Mouse (Mus musculus): ENCODE data around the gene Tial1. TPM values are rescaled to one million over a fixed set of nuclear protein-coding genes. Genes with fewer than 3 reads are reported as not detected.

Gene Tial1
- total and polyA plus RNA-seq, 3 experiments: 18.4 to 43.4 (median 42.8) TPM

DNA sequence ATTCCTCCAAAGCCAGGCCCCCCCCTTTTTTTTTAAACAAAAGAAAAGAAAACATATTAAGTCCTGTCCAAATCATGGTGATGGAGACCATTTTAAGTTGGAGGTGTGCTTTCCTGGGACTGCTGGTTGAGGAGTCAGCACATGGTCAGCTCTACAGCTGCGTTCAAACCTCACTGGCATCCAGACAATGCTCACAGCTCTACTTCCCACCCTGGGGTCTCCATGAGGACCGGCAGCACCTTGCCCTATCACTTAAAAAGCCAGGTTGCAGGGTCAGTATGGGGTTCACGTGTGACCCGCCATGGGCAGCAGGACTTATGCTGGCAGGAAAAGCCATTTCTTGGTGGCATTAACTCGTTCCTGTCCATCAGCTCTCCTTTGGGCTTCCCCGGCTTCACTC is 57.9 kb downstream of the Tial1 start:
- no peaks in the 10 kb centered on the region for H3K36me3 ChIP-seq (ENCODE audit: control insufficient read depth, insufficient read depth, low read length)
- no peak for DNase-seq
- H3K4me3 ChIP-seq: no peak overlapping the region
- intact Hi-C loops (cut with DNase I): no loop called here
- no peak overlapping the region for H3K27ac ChIP-seq
- 70% methylated on average over 6 of the region's 6 CpGs for WGBS
- no peaks in the 10 kb centered on the region for H3K79me2 ChIP-seq (replicated peaks; ENCODE audit: control insufficient read depth, insufficient read depth, low read length)
- no peak overlapping the region for H3K9ac ChIP-seq (ENCODE audit: low read depth, low read length)
- no peaks in the 10 kb centered on the region for H3K4me1 ChIP-seq (ENCODE audit: control insufficient read depth, insufficient read depth, low read length)
- no peaks in the 10 kb centered on the region for H3K27me3 ChIP-seq (ENCODE audit: control insufficient read depth, insufficient read depth, low read length)
- TF ChIP-seq POLR2A (IDR thresholded peaks at IDR 0.05; ENCODE audit: insufficient read depth, low read depth, low read length): no peak
- no peak for TF ChIP-seq CTCF (IDR thresholded peaks at IDR 0.05)
- no peak for TF ChIP-seq EP300 (IDR thresholded peaks at IDR 0.05; ENCODE audit: insufficient read depth, low read depth, low read length)

DNA sequence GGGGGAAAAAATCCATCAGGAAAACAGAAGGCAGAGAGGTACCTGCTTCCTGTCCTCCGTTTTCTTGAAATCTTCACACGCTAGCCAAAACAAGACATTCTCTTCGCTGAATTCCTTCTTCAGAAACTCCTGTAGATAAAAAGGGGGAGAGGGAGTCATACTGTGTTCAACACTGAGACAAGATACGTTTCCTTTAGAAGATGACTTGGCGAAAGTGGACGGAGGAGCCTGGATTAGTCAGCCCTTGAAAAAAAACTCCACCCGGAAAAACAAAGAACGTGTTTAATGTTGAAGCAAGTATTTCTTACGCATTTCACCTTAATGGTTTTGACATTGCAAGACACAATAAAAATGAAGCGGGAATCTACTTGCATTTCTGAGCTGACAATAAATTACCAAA is 58.4 kb downstream of the Tial1 start:
- WGBS: 57% methylated on average over 10 of the region's 10 CpGs
- Histone ChIP-seq H3K4me3 (no peak overlapping the region), H3K79me2 (replicated peaks; ENCODE audit: control insufficient read depth, insufficient read depth, low read length) (no peaks in the 10 kb centered on the region), H3K27ac (no peak overlapping the region), H3K4me1 (ENCODE audit: control insufficient read depth, insufficient read depth, low read length) (no peaks in the 10 kb centered on the region), H3K9ac (ENCODE audit: low read depth, low read length) (no peak overlapping the region), H3K27me3 (ENCODE audit: control insufficient read depth, insufficient read depth, low read length) (no peaks in the 10 kb centered on the region), H3K36me3 (ENCODE audit: control insufficient read depth, insufficient read depth, low read length) (no peaks in the 10 kb centered on the region)
- TF ChIP-seq CTCF (IDR thresholded peaks at IDR 0.05): no peak
- no peak for TF ChIP-seq EP300 (IDR thresholded peaks at IDR 0.05; ENCODE audit: insufficient read depth, low read depth, low read length)
- TF ChIP-seq POLR2A (IDR thresholded peaks at IDR 0.05; ENCODE audit: insufficient read depth, low read depth, low read length): no peak
- DNase-seq: no peak
- intact Hi-C loops (cut with DNase I): no loop called here

DNA sequence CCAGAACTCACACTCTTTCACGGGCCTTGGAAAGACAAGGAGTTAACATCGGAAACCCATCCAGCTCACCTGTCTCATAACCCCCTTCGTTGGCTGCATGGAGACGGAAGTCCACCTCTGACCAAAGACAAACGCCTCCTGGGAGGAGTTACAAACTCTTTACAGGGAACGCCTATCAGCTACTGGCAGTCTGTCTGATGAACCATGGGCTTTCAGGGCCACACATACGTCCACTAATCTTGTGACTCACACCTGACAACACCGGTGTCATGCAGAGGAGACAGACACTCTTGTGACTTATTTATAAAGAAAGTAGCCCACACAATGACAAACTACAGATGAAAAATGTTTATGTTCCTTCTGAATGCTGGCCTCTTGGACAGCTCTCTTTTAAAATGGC is 58.9 kb downstream of the Tial1 start:
- Histone ChIP-seq H3K27me3 (ENCODE audit: control insufficient read depth, insufficient read depth, low read length) (no peaks in the 10 kb centered on the region), H3K4me3 (no peak overlapping the region), H3K79me2 (replicated peaks; ENCODE audit: control insufficient read depth, insufficient read depth, low read length) (no peaks in the 10 kb centered on the region), H3K4me1 (ENCODE audit: control insufficient read depth, insufficient read depth, low read length) (no peaks in the 10 kb centered on the region), H3K27ac (no peak overlapping the region), H3K36me3 (ENCODE audit: control insufficient read depth, insufficient read depth, low read length) (no peaks in the 10 kb centered on the region), H3K9ac (ENCODE audit: low read depth, low read length) (no peak overlapping the region)
- intact Hi-C loops (cut with DNase I): no loop called here
- no peak for DNase-seq
- TF ChIP-seq POLR2A (IDR thresholded peaks at IDR 0.05; ENCODE audit: insufficient read depth, low read depth, low read length): no peak
- TF ChIP-seq EP300 (IDR thresholded peaks at IDR 0.05; ENCODE audit: insufficient read depth, low read depth, low read length): no peak
- TF ChIP-seq CTCF (IDR thresholded peaks at IDR 0.05): no peak
- 85% methylated on average over 8 of the region's 8 CpGs for WGBS

DNA sequence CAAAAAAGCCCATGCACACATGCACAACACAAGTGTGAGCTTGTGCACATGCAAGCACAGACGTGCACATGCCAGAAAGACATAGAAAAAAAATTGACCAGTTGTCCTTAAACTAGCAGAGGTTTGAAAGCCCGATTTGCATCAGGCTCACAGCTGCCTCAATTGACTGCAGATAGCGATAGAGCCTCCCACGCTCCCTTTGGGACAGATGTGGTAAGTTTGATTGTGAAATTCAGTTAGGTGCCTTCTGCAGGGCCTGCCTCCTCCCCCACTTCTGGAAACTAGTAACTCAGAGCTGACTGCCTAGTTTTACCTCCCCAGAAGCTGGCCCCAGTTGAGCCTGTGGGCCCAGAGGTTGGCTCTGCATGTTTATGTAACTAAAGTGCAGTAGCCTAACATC is 62.9 kb downstream of the Tial1 start:
- Histone ChIP-seq H3K4me1 (ENCODE audit: control insufficient read depth, insufficient read depth, low read length) (no peaks in the 10 kb centered on the region), H3K79me2 (replicated peaks; ENCODE audit: control insufficient read depth, insufficient read depth, low read length) (no peaks in the 10 kb centered on the region), H3K27me3 (ENCODE audit: control insufficient read depth, insufficient read depth, low read length) (no peaks in the 10 kb centered on the region), H3K9ac (ENCODE audit: low read depth, low read length) (no peak overlapping the region), H3K36me3 (ENCODE audit: control insufficient read depth, insufficient read depth, low read length) (no peaks in the 10 kb centered on the region), H3K27ac (no peak overlapping the region), H3K4me3 (no peak overlapping the region)
- 81% methylated on average over 4 of the region's 4 CpGs for whole genome bisulfite sequencing
- intact Hi-C loops (cut with DNase I): no loop called here
- DNase-seq: no peak
- TF ChIP-seq CTCF (IDR thresholded peaks at IDR 0.05): no peak
- TF ChIP-seq EP300 (IDR thresholded peaks at IDR 0.05; ENCODE audit: insufficient read depth, low read depth, low read length): no peak
- TF ChIP-seq POLR2A (IDR thresholded peaks at IDR 0.05; ENCODE audit: insufficient read depth, low read depth, low read length): no peak

DNA sequence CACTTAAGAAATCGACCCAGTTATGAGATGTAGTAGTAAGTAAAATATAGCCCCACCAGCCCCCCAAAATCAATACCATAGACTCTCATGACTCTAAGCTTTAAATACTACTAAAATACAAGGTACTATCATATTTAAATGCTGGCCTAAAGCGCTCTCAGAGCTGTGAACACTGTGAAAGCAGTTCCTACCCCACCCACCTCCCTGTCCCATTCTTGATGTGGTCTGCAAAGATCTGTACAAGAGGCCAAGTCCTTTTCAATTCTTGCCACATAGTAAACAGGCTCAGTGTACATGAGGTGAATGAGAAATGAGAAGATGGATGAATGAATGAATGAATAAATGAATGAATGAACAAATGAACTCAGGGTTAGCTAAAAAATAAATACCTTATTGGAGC is 64.5 kb downstream of the Tial1 start:
- intact Hi-C loops (cut with DNase I): no loop called here

DNA sequence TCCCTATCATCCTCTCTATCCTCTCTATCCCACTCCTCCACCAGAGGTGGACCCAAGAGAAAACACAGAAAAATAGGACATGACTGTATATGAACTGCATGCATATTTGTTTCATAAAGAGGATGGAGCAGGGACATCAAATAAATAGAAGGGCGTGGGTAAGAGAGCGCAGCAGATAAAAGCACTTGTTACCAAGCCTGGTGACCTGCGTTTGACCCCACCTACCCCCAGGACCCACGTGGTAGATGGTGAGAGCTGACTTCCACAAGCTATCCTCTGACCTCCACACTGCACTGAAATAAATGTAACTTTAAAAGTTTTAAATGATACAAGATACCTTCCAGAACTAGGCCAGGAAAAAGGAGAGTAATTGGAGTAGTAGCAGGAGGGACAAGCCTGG is 67.8 kb downstream of the Tial1 start:
- WGBS: 62% methylated on average over 4 of the region's 4 CpGs
- no peak for TF ChIP-seq POLR2A (IDR thresholded peaks at IDR 0.05; ENCODE audit: insufficient read depth, low read depth, low read length)
- no peak for TF ChIP-seq EP300 (IDR thresholded peaks at IDR 0.05; ENCODE audit: insufficient read depth, low read depth, low read length)
- no peak for TF ChIP-seq CTCF (IDR thresholded peaks at IDR 0.05)

More for the DNA sequence above, 64.5 kb downstream of the Tial1 start:
- DNase-seq: no peak
- Histone ChIP-seq H3K9ac (ENCODE audit: low read depth, low read length) (no peak overlapping the region), H3K27me3 (ENCODE audit: control insufficient read depth, insufficient read depth, low read length) (no peaks in the 10 kb centered on the region), H3K36me3 (ENCODE audit: control insufficient read depth, insufficient read depth, low read length) (no peaks in the 10 kb centered on the region), H3K4me1 (ENCODE audit: control insufficient read depth, insufficient read depth, low read length) (peaks cover under 1% of the 10 kb centered on the region; the same call in 1 of the 2 replicates), H3K27ac (no peak overlapping the region), H3K4me3 (no peak overlapping the region), H3K79me2 (replicated peaks; ENCODE audit: control insufficient read depth, insufficient read depth, low read length) (no peaks in the 10 kb centered on the region)
- 69% methylated on average over 2 of the region's 2 CpGs for WGBS
- TF ChIP-seq EP300 (IDR thresholded peaks at IDR 0.05; ENCODE audit: insufficient read depth, low read depth, low read length): no peak
- TF ChIP-seq POLR2A (IDR thresholded peaks at IDR 0.05; ENCODE audit: insufficient read depth, low read depth, low read length): no peak
- TF ChIP-seq CTCF (IDR thresholded peaks at IDR 0.05): no peak

More for the DNA sequence above, 67.8 kb downstream of the Tial1 start:
- Histone ChIP-seq H3K27ac (no peak overlapping the region), H3K27me3 (ENCODE audit: control insufficient read depth, insufficient read depth, low read length) (no peaks in the 10 kb centered on the region), H3K9ac (ENCODE audit: low read depth, low read length) (no peak overlapping the region), H3K36me3 (ENCODE audit: control insufficient read depth, insufficient read depth, low read length) (no peaks in the 10 kb centered on the region), H3K79me2 (replicated peaks; ENCODE audit: control insufficient read depth, insufficient read depth, low read length) (no peaks in the 10 kb centered on the region), H3K4me3 (no peak overlapping the region), H3K4me1 (ENCODE audit: control insufficient read depth, insufficient read depth, low read length) (peaks cover 4% of the 10 kb centered on the region)
- intact Hi-C loops (cut with DNase I): no loop called here
- no peak for DNase-seq

Data from heart, adult 2 months (tissue).